Mouse (Mus musculus) cerebellum, adult 11-12 months (tissue): ENCODE measurements around the gene Kdm4b.

ENCODE experiments used
- DNase-seq: peaks from one replicate; pipeline ENCODE4 v3.0.0; 2022

The Kdm4b gene

GRCm38 (mm10) chr17:56348586-56348985 lies 22.7 kb downstream of the Kdm4b start:
- DNase-seq, result no peak

DNA sequence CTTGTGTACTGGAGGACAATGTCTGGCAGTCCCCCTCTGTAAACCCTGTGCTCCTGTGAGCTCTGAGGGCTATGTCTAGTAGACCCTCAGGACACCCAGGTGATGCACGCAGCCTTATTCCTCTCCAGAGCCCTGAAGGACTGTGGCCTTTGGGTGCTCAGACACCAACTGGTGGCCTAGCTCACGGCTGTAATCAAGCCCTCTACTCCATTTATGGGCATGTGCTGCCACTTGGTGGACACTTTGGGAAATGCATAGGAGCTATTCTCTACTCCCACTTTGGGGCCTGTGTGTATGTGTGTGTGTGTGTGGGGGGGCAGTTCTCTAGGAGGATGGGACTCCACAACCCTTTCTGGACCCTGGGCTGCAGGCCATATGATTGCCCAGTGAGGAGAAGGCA lies 24.8 kb downstream of the Kdm4b start:
- DNase-seq, result peak; percentile 77

DNA sequence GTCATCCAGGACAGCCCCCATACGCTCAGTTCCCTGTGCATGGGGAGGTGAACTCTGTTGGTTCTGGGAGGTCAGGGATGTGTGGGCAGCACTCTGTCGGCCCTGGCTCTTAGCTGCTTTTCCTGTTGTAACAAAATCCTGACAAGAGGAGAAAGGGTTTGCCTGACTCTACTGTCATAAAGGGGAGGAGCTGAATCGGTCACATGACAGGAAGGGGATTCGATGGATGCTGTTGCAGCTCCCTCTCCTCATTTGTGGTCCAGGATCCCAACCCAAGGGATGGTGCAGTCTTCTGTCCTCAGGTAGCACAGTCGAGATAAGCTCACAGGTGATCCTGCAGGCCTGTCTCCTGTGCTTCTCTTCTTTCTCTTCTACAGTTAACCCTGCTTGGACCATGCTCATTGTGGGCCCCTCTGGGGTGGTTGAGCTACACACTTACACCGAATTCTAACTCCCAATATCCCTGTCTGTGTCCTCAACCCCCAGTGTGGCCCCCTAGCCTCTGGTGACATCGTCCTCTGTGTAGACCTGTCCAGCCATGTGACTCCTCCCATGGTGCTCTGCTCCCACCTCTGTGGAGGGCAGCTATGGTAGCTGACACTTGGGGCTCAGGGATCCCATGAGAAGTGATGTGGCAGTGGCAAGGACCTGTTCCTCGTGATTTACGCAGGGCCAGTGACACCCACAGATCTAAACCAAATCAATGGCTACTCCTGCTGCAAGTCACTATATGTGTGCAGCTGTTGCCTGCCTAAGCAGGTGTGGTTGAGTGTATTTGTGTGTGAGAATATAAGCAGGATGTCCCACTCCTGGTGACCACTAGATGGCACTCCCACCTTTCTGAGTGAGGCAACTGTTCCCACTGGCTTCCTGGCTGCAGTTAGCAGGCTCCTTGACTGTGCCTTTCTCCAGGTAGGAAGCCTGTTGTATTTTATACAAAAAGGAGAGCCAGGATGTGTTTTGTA lies 31.3 kb downstream of the Kdm4b start:
- DNase-seq, result peak; percentile 79

DNA sequence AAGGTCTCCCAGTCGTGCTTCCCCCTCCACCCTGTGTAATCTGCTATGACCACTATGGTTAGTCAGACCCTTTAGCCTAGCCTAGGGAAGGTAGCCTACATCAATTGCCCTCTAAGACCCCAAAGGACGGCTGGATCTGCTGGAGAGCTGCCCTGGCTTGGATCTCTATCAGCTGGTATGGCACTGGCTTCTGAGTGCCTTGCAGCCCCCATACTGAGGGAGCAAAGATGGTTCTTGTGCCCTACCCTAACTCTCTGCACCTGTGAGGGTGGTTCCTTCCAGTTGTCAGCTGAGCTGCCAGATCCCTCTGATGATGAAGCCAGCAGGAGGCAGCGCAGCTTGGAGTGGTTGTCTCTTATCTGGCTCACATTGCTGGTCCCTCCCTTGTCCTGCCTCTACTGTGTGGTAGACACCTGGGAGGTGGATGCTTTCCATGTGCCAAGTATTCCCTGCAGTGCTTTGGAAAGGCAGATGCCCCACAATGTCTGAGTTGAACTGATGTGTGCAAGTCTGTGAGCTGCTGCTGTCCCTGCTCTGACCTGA lies 33.4 kb downstream of the Kdm4b start:
- no peak for DNase-seq

- DNase-seq, result no peak
These were observed 34.0 kb downstream of the Kdm4b start for GRCm38 (mm10) chr17:56359864-56360263.

- peak; percentile 89 for DNase-seq
These were observed 34.6 kb downstream of the Kdm4b start for GRCm38 (mm10) chr17:56360451-56360850.

DNA sequence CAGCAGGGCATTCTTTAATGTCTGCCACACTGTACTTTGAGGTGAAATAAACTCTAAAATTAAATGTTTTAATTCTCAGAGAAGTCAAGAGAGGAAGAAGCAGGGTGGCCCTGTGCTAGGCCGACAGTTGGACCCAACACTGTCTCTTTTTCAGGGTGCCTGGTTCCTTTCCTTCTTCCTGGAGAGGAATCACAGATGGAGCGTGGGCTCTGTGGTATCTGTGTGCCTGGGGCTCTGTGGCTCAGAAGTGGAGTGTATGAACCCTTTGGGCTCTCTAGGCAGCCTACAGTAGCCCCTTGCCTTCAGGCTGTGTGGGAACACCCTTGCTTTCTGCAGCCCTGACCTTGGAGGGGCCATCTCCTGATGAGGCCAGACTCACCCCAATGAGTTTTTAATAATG lies 35.7 kb downstream of the Kdm4b start:
- no peak for DNase-seq

DNA sequence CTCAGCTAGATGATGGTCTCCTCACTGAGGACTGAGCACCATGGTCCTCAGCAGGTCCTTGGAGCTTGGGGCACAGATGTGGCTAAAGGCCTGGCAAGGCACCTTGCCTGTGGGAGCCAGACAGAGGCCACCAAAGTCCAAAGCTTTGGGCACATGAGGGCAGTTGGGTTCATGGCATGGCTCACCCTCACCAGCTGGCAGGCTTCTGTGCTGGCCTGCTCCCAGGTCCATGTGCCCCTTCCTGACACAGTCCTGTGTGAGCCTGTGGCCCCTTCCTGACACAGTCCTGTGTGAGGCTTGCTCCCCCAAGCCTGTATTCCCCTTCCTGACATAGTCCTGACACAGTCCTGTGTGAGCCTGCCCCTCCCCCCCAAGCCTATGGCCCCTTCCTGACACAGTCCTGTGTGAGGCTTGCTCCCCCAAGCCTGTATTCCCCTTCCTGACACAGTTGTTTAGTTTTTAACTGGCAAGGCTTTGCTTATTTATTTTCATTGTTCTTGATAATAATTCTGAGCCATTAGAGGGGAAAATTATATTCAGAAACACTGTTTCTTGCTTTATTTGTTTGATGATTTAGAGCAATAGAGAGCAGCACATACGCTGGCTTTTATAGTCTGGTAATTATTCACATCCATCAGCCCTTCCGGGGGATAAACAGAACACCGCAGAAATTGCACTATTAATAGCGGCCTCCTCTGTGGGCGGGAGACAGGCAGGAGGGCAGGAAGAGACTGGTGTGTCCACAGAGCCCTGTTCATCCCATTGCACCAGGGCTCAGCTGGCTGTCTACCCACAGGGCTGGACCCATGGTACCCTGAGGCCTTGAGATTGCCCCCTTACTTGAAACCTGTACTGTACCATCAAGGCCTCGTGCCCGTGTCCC lies 40.2 kb downstream of the Kdm4b start:
- no peak for DNase-seq

DNA sequence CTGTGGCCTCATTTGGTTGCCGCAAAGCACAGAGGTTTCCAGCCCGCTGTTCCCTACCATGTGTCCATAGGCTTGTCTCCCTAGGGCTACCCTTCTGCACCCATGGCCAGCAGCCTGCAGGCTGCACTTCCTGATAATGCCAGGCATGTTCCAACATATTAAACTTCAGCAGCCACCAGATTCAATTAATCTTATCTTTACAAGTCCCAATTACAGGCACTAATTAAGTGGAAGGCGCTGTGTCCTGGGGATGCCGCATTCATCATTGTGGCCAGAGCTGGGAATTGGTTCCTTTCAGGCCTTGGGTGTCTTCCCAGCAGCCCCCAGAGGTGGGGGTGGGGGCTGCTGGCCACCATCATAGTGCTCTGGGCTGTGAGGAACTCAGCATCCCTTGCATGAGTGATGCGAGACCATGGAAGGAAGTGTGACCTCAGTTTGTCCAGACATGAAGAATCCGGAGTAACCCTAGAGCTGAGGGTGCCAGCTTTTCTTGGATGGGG lies 42.5 kb downstream of the Kdm4b start:
- no peak for DNase-seq

- no peak for DNase-seq
These were observed 44.2 kb downstream of the Kdm4b start for GRCm38 (mm10) chr17:56370090-56370489.

- DNase-seq, result no peak
These were observed 45.3 kb downstream of the Kdm4b start for GRCm38 (mm10) chr17:56371029-56371660.

DNA sequence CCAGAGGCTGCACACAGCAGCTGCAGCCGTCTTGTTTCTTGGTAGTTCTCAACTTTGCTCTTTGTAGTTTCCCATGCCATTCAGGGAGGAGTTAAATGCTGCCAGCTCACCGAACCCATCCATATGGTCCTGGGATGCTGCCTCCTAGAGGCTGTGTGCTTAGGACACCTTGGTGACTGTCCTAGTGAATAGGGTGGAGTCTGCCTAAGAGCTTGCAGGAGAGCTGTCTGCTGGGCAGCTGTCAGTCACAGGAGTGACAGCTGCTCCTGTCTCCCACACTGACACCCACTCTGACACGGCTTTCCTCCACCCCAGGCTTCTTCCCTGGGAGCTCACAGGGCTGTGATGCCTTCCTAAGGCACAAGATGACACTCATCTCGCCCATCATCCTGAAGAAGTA lies 46.2 kb downstream of the Kdm4b start:
- no peak for DNase-seq

DNA sequence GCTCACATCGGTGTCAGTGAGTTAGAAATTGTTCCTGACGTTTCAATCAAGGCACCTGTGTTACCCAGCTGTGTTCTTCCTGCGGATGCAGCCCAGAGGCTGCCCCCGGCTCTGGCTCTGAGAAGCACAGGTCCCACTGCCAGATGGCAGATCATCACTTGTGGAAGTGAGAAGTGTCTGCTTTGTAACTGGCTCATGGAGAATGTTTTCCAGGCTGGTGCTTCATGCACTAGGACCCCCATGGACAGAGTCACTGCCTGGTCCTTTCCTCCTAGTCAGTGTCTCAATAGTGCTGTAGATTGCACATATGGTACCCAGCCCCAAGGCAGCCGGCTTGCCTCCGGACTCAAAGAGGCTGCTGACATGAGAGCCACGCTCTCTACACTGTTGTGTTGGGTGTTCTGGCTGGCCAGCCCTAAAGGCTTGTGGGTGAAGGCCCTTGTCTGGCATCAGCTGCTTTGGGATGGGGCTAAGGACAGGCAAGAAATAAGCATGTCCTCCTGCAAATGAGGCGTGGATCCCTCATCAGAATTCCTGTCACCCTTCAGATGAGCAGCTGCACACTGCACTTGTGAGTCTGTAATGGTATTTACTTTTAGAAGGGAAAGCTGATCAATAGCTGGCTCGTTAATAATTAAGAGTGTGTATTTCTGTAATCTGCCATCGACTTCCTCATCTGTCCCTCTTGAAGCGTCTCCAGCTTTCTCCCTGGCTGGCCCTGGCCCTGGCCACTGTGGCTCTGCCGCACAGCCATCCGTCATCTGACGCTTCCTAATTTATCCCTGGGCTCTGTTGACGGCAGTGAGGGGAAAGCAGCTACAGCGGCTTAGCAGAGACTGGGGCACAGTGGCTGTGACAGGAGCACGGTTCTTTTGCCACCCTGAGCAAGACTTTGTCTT lies 47.5 kb downstream of the Kdm4b start:
- no peak for DNase-seq

DNA sequence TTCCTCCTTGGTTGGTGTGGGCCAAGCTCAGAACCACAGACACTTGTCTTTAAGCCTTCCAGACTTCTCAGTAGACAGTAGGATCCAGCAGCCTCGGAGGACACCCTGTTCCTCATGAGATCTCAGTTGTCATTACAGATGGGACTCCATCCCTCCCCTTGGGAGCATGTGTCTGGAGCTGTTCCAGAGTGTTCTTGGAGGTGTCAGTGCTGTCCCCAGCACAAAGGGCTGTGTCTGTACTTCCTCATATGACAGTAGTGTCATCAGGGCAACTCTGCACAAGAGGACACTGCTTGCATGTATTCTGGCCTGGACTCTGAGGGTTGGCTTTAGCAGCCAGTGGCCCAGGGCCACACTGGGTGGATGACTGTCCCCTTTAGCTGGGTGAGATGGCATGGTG lies 49.0 kb downstream of the Kdm4b start:
- DNase-seq, result no peak

- no peak for DNase-seq
These were observed 53.5 kb downstream of the Kdm4b start for GRCm38 (mm10) chr17:56379281-56379834.

DNA sequence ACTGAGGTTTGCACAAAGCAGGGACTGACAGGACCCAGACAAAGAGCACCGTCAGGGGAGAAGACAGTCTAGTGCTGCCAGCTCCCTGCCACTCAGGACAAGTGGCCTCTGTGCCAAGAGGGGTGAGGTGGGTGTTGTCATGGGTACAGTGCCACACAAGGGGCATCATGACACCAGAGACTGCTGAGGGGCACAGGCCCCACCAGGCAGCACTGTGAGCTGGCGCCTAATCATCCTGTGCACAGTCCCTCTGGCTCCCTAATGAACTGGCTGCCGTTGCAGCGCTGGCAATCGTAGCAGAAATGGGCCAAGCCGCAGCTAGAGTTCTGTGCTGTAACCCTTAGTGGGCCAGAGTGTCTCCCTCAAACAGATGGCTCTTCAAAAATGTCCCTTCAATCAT lies 54.4 kb downstream of the Kdm4b start:
- DNase-seq, result peak; percentile 85

- no peak for DNase-seq
These were observed 55.3 kb downstream of the Kdm4b start for GRCm38 (mm10) chr17:56381183-56381582.

DNA sequence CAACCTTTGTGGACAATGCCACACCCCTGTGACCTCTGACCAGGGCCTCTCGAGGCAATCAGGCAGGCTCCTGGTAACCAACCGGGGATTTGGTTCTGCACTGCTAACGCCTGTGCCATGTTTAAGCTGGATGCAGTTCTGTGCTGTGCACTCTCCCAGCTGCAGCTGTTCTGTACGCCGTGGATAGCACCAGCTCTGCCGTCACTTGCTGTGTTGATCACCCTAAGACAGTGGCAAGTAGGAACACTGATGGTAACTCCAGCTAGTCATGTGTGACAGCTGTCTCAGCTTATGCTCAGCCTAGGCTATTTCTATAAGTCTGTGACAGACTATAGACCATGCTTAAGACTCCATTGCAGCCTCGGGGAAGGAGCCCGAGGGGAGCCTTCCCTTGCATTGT lies 57.1 kb downstream of the Kdm4b start:
- DNase-seq, result no peak

DNA sequence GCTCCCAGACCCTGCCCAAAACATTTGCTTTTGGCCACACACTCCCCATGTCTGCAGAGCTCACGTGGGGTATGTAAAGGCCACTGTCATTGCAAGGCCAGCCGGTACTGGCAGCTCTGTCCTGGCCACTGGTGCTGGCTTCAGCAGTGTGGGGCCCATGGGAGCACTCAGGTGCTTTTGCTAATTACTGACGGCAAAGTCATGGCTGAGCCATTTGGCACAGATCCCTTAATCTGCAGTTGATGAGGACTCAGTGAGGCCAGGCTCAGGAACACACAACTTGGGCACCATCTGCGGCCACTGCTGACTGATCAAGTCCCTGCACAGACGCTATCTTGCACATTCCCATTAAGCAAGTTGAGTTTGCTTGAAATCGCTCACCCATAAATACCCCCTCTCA lies 59.0 kb downstream of the Kdm4b start:
- DNase-seq, result peak; percentile 63

DNA sequence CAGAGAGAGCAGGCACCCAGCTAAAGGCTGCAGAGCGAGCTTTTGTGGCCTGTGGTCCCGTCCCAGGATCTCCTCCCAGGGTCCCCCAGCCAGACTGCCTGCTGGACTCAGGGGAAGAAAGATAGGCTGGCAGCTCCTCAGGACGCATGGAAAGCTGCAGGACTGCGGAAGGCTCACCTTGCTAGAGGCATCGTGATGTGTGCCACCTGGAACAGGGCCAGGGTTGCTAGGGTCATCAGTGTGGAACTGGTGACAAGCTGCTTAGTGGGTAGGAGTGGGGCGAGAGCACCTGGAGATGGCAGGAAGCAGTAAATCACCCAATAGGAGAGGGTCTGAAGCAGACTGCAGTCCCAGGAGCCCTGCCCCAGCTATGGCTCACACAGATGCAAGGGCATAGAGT lies 61.8 kb downstream of the Kdm4b start:
- DNase-seq, result peak; percentile 82

GRCm38 (mm10) chr17:56393238-56393637 lies 67.4 kb downstream of the Kdm4b start:
- DNase-seq, result no peak
